Mouse (Mus musculus) inflammation-experienced regulatory T-cells, adult 6 months (primary cell): ENCODE data around the gene Adarb2. TPM values are rescaled to one million over a fixed set of nuclear protein-coding genes. Genes with fewer than 3 reads are reported as not detected.

Source experiments
- ATAC-seq: one replicate; pipeline ENCODE4 v1.8.0; 2017
- polyA plus RNA-seq, 3 experiments: library from polyadenylated mRNA; unstranded; fragments of 100-300 nt; shearing (Covaris generic); gene quantifications; one replicate each; pipeline ENCODE4 v1.2.1; 2017

Adarb2 gene
- not detected for polyA plus RNA-seq

GRCm38 (mm10) chr13:8202681-8203476 is at the start of gene Adarb2:
Adarb2 (plus strand) TSS chr13:8202866.
- no peak for ATAC-seq

DNA sequence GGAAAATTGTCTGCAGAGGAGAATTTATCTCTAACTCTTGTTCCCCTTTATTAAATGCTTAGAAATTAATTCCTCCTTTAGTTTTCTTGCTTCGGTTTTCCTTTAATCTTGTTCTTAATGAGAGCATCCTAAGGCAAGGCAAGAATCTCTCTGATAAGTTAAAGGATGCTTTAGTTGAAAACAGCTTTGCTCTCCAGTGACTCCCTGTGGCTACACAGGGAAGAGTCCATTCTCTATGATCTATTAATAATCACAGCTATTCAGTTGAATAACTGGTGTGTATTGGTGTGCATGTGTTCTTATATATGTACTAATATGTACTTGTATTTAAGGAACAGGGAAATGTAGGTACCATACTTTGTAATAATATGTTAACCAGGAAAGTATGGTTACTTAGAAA is 28.9 kb upstream of the Adarb2 start:
- no peak for ATAC-seq

- ATAC-seq: no peak
Observed at GRCm38 (mm10) chr13:8191977-8192376, 10.7 kb upstream of the Adarb2 start.

DNA sequence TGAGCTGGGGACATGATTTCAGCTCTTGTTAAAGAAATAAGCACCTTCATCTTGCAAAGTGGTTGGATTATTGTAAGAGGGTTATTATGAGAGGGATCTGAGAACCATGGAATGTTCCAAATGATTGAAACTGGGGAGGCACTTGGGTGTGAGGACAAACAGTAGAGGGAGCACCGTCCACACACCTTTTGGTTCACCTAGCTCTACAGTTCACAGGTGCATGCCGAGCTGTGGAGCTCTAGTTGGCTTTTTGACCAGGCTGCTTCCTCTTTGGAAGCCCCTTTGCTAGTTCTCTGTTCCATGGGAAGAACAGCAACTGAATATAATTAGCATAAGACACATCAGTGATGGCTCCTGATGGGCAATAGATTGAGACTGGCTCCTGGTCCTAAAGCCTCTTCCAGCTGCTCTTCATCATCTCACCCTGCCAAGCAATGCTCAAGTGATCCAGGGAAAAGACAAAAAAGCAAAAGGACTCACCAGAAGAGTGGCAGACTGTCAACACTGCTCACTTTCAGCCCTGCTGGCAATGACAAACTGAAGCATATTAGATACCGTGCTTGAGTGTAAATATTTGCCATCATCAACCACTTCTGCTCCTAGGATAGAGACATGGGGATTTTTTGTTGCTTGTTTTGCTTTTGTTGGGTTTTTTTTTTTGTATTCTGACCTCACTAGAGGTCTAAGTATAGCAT is 3.3 kb upstream of the Adarb2 start:
- no peak for ATAC-seq

GRCm38 (mm10) chr13:8203477-8203813 is 779 bp downstream of the Adarb2 start:
- ATAC-seq: no peak

DNA sequence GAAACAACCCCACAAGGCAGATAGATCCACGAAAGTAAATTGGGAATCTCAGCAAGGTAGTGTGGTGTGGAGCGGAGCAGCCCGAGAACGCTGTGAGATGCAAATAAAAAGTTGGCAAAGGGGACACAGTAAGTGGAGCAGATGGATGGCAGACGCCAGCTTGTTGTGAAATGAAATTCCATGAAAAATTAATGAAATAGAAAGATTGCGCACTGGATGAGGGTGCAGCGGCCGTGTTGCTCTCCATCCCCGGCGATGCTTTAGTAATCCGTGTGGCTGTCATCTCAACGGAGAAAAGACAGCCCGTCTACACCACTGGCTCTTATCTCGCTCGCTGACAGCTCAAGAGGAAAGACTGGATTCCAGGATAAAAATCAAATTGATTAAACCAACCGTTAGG is 4.7 kb downstream of the Adarb2 start:
- ATAC-seq: no peak

DNA sequence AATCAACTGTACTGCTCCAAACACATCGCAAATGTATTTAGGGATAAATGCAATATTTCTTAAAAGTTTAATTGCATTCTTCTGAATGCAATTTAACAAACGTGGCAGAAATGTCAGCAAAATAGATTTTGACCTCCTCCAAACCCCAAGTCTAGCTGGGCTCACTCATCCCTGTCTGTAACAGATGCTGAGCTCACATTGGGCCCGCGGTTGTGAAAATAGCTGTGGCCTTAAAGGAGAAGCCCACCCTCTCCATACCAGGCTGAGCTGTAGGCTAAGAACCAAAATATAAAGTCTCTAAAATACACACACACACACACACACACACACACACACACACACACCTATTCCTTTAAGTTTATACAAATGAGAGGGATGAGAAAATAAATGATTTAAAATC is 8.1 kb downstream of the Adarb2 start:
- ATAC-seq: no peak

DNA sequence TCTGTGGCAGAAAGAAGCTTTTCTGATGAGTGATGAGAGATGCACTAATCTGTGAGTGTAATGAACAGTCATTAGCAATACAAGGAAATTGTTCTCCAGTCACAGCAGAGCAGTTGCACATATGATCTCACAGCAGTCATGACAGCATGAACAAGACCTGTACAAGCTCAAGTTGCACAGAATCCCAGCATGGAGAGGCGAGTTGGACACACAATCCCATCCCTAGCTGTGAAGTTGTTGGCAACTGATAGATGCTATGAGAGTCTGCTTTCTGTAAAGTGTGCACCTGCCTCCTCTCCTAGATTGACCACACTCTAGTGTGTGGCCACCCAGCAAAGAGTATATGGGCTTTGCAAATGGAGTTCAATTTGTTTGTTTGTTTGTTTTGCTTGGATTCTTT is 36.2 kb downstream of the Adarb2 start:
- ATAC-seq: no peak

DNA sequence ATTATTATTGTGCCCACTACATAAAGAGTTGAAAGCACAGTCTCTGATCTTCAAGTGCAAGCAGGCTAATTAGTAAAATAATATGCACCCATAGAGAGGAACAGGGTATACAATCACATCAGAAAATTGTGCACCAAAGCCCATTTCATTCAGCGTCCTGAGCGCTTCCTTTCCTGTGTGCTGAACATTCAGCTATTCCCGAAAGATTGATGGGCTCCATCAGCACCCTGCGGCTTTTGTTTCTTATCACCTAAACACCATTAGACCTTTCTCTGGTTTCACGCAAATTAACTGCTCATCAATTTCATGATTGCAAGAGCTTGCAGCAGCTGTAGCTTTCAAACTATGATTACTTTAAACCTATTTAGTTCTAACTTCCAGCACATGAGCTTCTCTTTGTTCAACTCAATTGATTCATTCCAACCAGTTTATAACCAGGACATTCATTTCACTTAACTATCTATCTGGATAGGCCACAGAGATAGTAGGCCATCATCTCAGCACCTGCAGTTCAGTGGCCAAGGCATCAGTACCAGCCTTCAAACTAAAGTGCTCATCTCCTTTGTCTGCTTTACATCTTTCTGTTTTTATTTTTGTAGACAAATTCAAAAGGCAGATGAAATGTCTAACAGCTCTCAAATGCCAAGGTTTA is 45.5 kb downstream of the Adarb2 start:
- ATAC-seq: no peak

- ATAC-seq: no peak
Observed at GRCm38 (mm10) chr13:8272158-8272945, 69.7 kb downstream of the Adarb2 start.

- ATAC-seq: no peak
Observed at GRCm38 (mm10) chr13:8283116-8283515, 80.5 kb downstream of the Adarb2 start.

- ATAC-seq: no peak
Observed at GRCm38 (mm10) chr13:8316347-8317141, 113.9 kb downstream of the Adarb2 start.

- no peak for ATAC-seq
Observed at GRCm38 (mm10) chr13:8333589-8334455, 131.2 kb downstream of the Adarb2 start.

GRCm38 (mm10) chr13:8334580-8334979 is 131.9 kb downstream of the Adarb2 start:
- no peak for ATAC-seq

GRCm38 (mm10) chr13:8341086-8341807 is 138.6 kb downstream of the Adarb2 start:
- no peak for ATAC-seq

- ATAC-seq: no peak
Observed at GRCm38 (mm10) chr13:8347147-8347546, 144.5 kb downstream of the Adarb2 start.

GRCm38 (mm10) chr13:8352341-8352740 is 149.7 kb downstream of the Adarb2 start:
- ATAC-seq: no peak

- no peak for ATAC-seq
Observed at GRCm38 (mm10) chr13:8352952-8353351, 150.3 kb downstream of the Adarb2 start.

DNA sequence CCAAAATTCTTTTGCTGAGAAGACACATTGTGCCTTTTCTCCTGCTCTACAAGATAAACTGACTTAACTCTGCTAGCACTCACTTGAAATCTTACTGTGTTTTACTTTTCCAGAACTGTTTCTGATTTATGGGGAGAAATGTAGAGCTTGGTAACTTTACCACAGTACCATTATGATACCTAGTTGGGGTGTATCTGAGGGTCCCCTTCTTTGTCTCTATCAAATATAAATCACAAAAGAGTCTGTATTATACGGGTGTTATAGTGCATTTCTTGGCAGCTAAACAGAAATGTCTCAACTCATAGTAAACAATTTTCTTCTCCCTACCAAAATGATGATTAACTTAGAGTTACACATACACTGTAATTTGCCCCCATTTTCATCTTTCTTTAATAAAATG is 162.9 kb downstream of the Adarb2 start:
- no peak for ATAC-seq

DNA sequence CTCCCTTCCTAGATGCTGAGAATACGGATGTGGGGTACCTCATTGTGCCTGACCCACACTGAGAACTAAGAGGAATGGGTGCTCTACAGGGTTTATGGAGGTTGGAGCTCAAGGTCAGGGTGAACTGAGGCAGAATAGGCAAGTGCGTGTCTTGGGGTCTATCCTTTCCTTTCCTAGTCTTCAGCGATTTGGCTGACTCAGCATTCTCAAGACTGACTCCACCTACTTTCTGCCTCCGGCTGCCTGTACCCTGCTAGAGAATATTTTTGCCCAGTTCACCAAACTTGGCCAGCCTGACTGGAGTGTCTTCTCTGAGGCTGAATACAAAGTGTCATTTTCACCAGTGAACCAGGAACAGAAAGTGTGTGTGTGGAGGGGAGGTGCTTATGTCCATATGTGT is 163.4 kb downstream of the Adarb2 start:
- no peak for ATAC-seq
